Mouse (Mus musculus) brain, embryonic 14.5 days (tissue): ENCODE results near the gene Polr2h.

Experiments
- CTCF ChIP-seq: fragments of 200-500 bp; IDR thresholded peaks from 2 replicates; pipeline ENCODE4 v1.5.1; 2012; ENCODE audit warnings: inconsistent platforms, mild to moderate bottlenecking, moderate library complexity, borderline replicate concordance; ENCODE audit not compliant: insufficient read depth, insufficient read length; ENCODE audit errors: extremely low read depth
- POLR2A ChIP-seq: fragments of 200-500 bp; IDR thresholded peaks from 2 replicates; pipeline ENCODE4 v1.6.1; 2012; ENCODE audit warnings: mild to moderate bottlenecking, inconsistent platforms, borderline replicate concordance; ENCODE audit not compliant: poor library complexity, insufficient read depth, insufficient read length, severe bottlenecking; ENCODE audit errors: extremely low read depth

- TF ChIP-seq CTCF (no peak), POLR2A (no peak)
Measured at GRCm38 (mm10) chr16:20725750-20726149, 8.3 kb downstream of the Polr2h start.
